Comparison of ENCODE assay signal across 18 mouse cellular contexts in genomic region chr8:121773876-121774275, GRCm38 (mm10). TPM values are rescaled to one million over a fixed set of nuclear protein-coding genes. Genes with fewer than 3 reads are reported as not detected.
"Had no signal": no experiment of that assay in that cellular context is flagged by ENCODE, and none has a peak within 500 bp of the region (broad histone marks: within the 10 kb centered on the region; RNA-seq: fewer than 3 reads in every experiment).

No protein-coding gene starts in this region.

- DNase-seq: heart, postnatal 10 days; heart, postnatal 14 days; heart, postnatal 36 days; heart, postnatal 4 days; kidney, adult 11 months; kidney, adult 18-20 months; kidney, adult 2 months; kidney, adult 8-10 months; kidney, adult 9 months; kidney, postnatal 10 days; kidney, postnatal 14 days; kidney, postnatal 25 days; kidney, postnatal 36 days; kidney, postnatal 4 days; layer of hippocampus, adult 9-11 months; layer of hippocampus, postnatal 36 days had no signal

RNA-seq across cellular contexts. Expression of gene Jph3, which starts 44.5 kb away (rescaled TPM):
- total RNA-seq: heart, postnatal 10 days; heart, postnatal 14 days; heart, postnatal 25 days; hematopoietic stem cell, adult 5-6 weeks had no signal
